Mouse (Mus musculus) embryonic fibroblast, embryonic 13.5 days (primary cell): ENCODE data around the gene Loxl1.

Experiments
- CTCF ChIP-seq: IDR thresholded peaks from 2 replicates; pipeline ENCODE4 v1.5.1; 2011; ENCODE audit warnings: mild to moderate bottlenecking, control low read depth, low read length, moderate library complexity, borderline replicate concordance; ENCODE audit not compliant: insufficient read depth
- POLR2A ChIP-seq: IDR thresholded peaks from 2 replicates; pipeline ENCODE4 v1.6.1; 2011; ENCODE audit warnings: low read depth, mild to moderate bottlenecking, control low read depth, low read length, moderate library complexity

DNA sequence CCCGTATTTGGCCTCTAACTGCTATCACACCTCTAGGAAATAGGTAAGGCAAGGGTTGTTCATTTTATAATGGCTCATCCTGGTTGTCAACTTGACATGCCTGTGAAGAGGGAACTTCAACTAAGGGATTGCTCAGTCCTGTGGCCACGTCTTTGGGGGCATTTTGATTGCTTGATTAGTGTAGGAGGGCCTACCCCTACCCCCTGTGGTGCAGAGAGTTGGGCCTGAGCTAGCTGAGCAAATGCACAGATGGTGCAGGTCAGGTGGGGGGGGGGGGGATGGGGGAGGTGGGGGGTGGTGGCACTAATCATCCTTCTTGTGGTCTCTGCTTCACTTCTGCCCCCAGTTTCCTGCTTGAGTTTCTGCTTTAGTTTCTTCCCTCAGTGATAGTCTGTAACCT is 57.9 kb downstream of the Loxl1 start:
- TF ChIP-seq CTCF, result no peak
- no peak for TF ChIP-seq POLR2A
